Mouse (Mus musculus): ENCODE results near the gene Gm10260.

DNA sequence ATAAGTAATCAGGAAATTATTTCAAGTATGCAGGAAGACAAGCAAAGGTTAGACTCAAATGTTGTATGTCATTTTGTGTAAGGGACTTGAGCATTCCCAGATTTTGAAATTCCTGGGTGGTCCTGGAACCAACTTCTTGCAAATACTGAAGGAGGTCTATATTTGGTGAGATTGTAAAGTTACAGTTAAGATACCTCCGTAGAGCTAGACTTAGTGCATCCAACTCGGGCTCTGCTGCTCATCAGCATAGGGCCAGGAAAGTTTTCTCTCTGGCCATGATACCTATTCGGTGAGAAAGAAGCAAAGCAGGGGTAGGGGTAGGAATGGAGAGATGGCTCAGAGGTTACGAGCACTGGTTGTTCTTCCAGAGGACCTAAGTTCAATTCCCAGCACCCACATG lies 49.4 kb upstream of the Gm10260 start:
- TF ChIP-seq CTCF (IDR thresholded peaks at IDR 0.05; ENCODE audit: low read depth, low read length) (no peak), POLR2A (IDR thresholded peaks at IDR 0.05; ENCODE audit: extremely low read depth, insufficient read depth, low read length) (no peak)
